Mouse (Mus musculus) thymus, adult 2 months (tissue): ENCODE measurements around the gene Atg4c.

Experiments used
- CTCF ChIP-seq: fragments of 200-500 bp; IDR thresholded peaks from 2 replicates; pipeline ENCODE4 v1.5.1; 2012; ENCODE audit warnings: mild to moderate bottlenecking, control low read depth, low read length, moderate library complexity, borderline replicate concordance; ENCODE audit not compliant: control insufficient read depth, poor library complexity, insufficient read depth; ENCODE audit errors: extremely low read depth
- POLR2A ChIP-seq: fragments of 200-500 bp; IDR thresholded peaks from 2 replicates; pipeline ENCODE4 v1.6.1; 2012; ENCODE audit warnings: mild to moderate bottlenecking, low read length, control low read depth, moderate library complexity; ENCODE audit not compliant: control insufficient read depth, poor library complexity, insufficient read depth; ENCODE audit errors: extremely low read depth

DNA sequence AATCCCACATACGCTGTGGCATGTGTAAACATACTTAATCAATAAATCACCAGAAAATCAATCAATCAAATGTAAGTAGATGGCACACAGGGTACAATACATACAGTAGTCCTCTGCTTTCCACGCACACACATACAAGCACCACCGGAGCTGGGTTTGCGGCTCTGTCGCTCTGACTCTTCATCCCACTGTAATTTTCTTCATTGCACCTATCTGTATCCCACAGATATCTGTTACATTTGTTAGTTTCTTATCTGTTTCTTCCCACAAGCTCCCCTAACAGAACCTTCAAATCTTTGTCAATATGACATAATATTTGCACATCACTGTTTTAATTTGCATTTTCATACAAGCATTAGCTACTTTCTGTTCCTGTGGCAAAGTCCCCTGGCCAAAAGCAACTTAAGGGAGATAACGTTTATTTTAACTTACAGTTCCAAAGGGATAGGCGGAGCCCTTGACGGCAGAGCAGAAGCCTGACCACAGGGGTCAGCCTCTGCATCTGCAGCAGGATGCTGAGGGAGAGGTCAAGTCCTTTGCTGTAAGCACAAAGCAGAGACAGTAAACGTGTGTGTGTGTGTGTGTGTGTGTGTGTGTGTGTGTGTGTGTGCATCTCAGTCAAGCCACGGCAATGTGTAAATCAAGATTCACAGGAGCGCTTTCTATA, 37.0 kb upstream of the Atg4c start:
- no peak for TF ChIP-seq POLR2A
- TF ChIP-seq CTCF: no peak
